Mouse (Mus musculus) MEL (cell line): ENCODE results near the gene Zpr1. TPM values are rescaled to one million over a fixed set of nuclear protein-coding genes. Genes with fewer than 3 reads are reported as not detected.

Source experiments
- DNase-seq: peaks from one replicate; pipeline ENCODE4 v3.0.0; 2011; ENCODE audit warnings: low read depth, low spot score
- H3K27ac ChIP-seq: 2 replicates; pipeline ENCODE4 v1.5.1; 2012; ENCODE audit warnings: low read depth, mild to moderate bottlenecking, control low read depth, low read length, moderate library complexity; ENCODE audit not compliant: control insufficient read depth
- H3K27me3 ChIP-seq, 2 experiments: fragments of 150-350 bp in 1 of 2; sonication (generic) in 1 of 2; 2 replicates each; pipeline ENCODE4 v1.6.1; 2012; ENCODE audit warnings: low read length in 2 of 2, mild to moderate bottlenecking in 2 of 2, improper control_type of control experiment in 1 of 2, moderate library complexity in 1 of 2; ENCODE audit not compliant: insufficient read depth in 2 of 2, control insufficient read depth in 1 of 2
- H3K36me3 ChIP-seq, 2 experiments: 2 replicates each; pipeline ENCODE4 v1.6.1; 2012 to 2014; ENCODE audit warnings: low read length in 2 of 2, improper control_type of control experiment in 1 of 2, inconsistent platforms in 1 of 2, mild to moderate bottlenecking in 1 of 2; ENCODE audit not compliant: insufficient read depth in 2 of 2, control insufficient read depth in 1 of 2
- H3K4me1 ChIP-seq, 2 experiments: fragments of 150-350 bp in 1 of 2; sonication (generic) in 1 of 2; 2 replicates each; pipeline ENCODE4 v1.6.1; 2012; ENCODE audit warnings: low read length in 2 of 2, improper control_type of control experiment in 1 of 2, mild to moderate bottlenecking in 1 of 2; ENCODE audit not compliant: insufficient read depth in 2 of 2, control insufficient read depth in 1 of 2
- H3K4me3 ChIP-seq, 2 experiments: fragments of 150-350 bp in 1 of 2; sonication (generic) in 1 of 2; 2 replicates each; pipeline ENCODE4 v1.5.1; 2012; ENCODE audit warnings: low read depth in 2 of 2, low read length in 2 of 2, mild to moderate bottlenecking in 2 of 2, moderate library complexity in 2 of 2, control low read depth in 1 of 2, improper control_type of control experiment in 1 of 2; ENCODE audit not compliant: control insufficient read depth in 1 of 2, insufficient read depth in 1 of 2
- H3K79me2 ChIP-seq: 2 replicates; pipeline ENCODE4 v1.6.1; 2012; ENCODE audit warnings: mild to moderate bottlenecking, low read length, moderate library complexity; ENCODE audit not compliant: control insufficient read depth, poor library complexity, insufficient read depth
- H3K9ac ChIP-seq: 2 replicates; pipeline ENCODE4 v1.6.1; 2012; ENCODE audit warnings: low read depth, mild to moderate bottlenecking, control low read depth, low read length, moderate library complexity; ENCODE audit not compliant: control insufficient read depth, poor library complexity, severe bottlenecking
- H3K9me3 ChIP-seq: fragments of 150-350 bp; sonication (generic); replicated peaks from 2 replicates; pipeline ENCODE4 v1.6.1; 2012; ENCODE audit warnings: mild to moderate bottlenecking, low read length, improper control_type of control experiment, moderate library complexity; ENCODE audit not compliant: insufficient read depth
- BHLHE40 ChIP-seq: IDR thresholded peaks from 2 replicates; pipeline ENCODE4 v1.6.1; 2012; ENCODE audit warnings: low read depth, mild to moderate bottlenecking, inconsistent platforms, low read length, improper control_type of control experiment, borderline replicate concordance
- CHD1 ChIP-seq: IDR thresholded peaks from 2 replicates; pipeline ENCODE4 v1.6.1; 2012; ENCODE audit warnings: low read depth, mild to moderate bottlenecking, inconsistent platforms, low read length, improper control_type of control experiment
- CHD2 ChIP-seq: IDR thresholded peaks from 2 replicates; pipeline ENCODE4 v1.6.1; 2011; ENCODE audit warnings: low read length, improper control_type of control experiment
- CTCF ChIP-seq, 3 experiments: IDR thresholded peaks in 2 of 3; conservative IDR thresholded peaks in 1 of 3; 2 replicates each; pipeline ENCODE4 v1.5.1; 2011 to 2012; ENCODE audit warnings: low read length in 3 of 3, low read depth in 2 of 3, mild to moderate bottlenecking in 2 of 3, improper control_type of control experiment in 1 of 3, inconsistent platforms in 1 of 3, mixed read lengths in 1 of 3, moderate library complexity in 1 of 3; ENCODE audit not compliant: control insufficient read depth in 1 of 3, insufficient read depth in 1 of 3, poor library complexity in 1 of 3, severe bottlenecking in 1 of 3
- E2F4 ChIP-seq: IDR thresholded peaks from 2 replicates; pipeline ENCODE4 v1.6.1; 2011; ENCODE audit warnings: low read depth, low read length, improper control_type of control experiment, borderline replicate concordance
- EP300 ChIP-seq, 2 experiments: IDR thresholded peaks; 2 replicates each; pipeline ENCODE4 v1.6.1; 2011; ENCODE audit warnings: improper control_type of control experiment in 2 of 2, low read length in 2 of 2, low read depth in 1 of 2, mild to moderate bottlenecking in 1 of 2
- ETS1 ChIP-seq: IDR thresholded peaks from 2 replicates; pipeline ENCODE4 v1.6.1; 2012; ENCODE audit warnings: low read depth, mild to moderate bottlenecking, inconsistent platforms, low read length, improper control_type of control experiment, moderate library complexity
- GATA1 ChIP-seq: IDR thresholded peaks from 2 replicates; pipeline ENCODE4 v1.6.1; 2011; ENCODE audit warnings: low read depth, low read length, improper control_type of control experiment
- HCFC1 ChIP-seq: IDR thresholded peaks from 2 replicates; pipeline ENCODE4 v1.6.1; 2012; ENCODE audit warnings: low read depth, mild to moderate bottlenecking, inconsistent platforms, low read length, improper control_type of control experiment, moderate library complexity
- KAT2A ChIP-seq: conservative IDR thresholded peaks from 2 replicates; pipeline ENCODE4 v1.6.1; 2012; ENCODE audit warnings: low read depth, low read length, improper control_type of control experiment, inconsistent platforms
- MAZ ChIP-seq: IDR thresholded peaks from 2 replicates; pipeline ENCODE4 v1.6.1; 2012; ENCODE audit warnings: low read depth, mild to moderate bottlenecking, inconsistent platforms, low read length, improper control_type of control experiment
- MXI1 ChIP-seq: IDR thresholded peaks from 2 replicates; pipeline ENCODE4 v1.6.1; 2011; ENCODE audit warnings: mild to moderate bottlenecking, low read depth, low read length, improper control_type of control experiment
- MYB ChIP-seq: IDR thresholded peaks from 2 replicates; pipeline ENCODE4 v1.6.1; 2011; ENCODE audit warnings: mild to moderate bottlenecking, low read depth, low read length, improper control_type of control experiment
- MYC ChIP-seq: IDR thresholded peaks from 2 replicates; pipeline ENCODE4 v1.6.1; 2011; ENCODE audit warnings: low read depth, mild to moderate bottlenecking, low read length, improper control_type of control experiment, moderate library complexity
- NELFE ChIP-seq: IDR thresholded peaks from 2 replicates; pipeline ENCODE4 v1.6.1; 2011; ENCODE audit warnings: low read depth, low read length, improper control_type of control experiment
- POLR2A ChIP-seq, 2 experiments: IDR thresholded peaks; 2 replicates each; pipeline ENCODE4 v1.6.1; 2011 to 2012; ENCODE audit warnings: low read length in 2 of 2, mild to moderate bottlenecking in 2 of 2, control low read depth in 1 of 2, improper control_type of control experiment in 1 of 2, low read depth in 1 of 2, moderate library complexity in 1 of 2; ENCODE audit not compliant: control insufficient read depth in 1 of 2, insufficient read depth in 1 of 2, poor library complexity in 1 of 2
- RAD21 ChIP-seq: IDR thresholded peaks from 2 replicates; pipeline ENCODE4 v1.6.1; 2011; ENCODE audit warnings: mild to moderate bottlenecking, low read depth, low read length, improper control_type of control experiment
- RCOR1 ChIP-seq: IDR thresholded peaks from 2 replicates; pipeline ENCODE4 v1.6.1; 2012; ENCODE audit warnings: low read depth, mild to moderate bottlenecking, inconsistent platforms, low read length, improper control_type of control experiment
- SIN3A ChIP-seq: IDR thresholded peaks from 2 replicates; pipeline ENCODE4 v1.6.1; 2012; ENCODE audit warnings: low read length, improper control_type of control experiment, inconsistent platforms
- SMC3 ChIP-seq: IDR thresholded peaks from 2 replicates; pipeline ENCODE4 v1.6.1; 2011; ENCODE audit warnings: low read depth, low read length, improper control_type of control experiment
- TBP ChIP-seq: IDR thresholded peaks from 2 replicates; pipeline ENCODE4 v1.8.0; 2011; ENCODE audit warnings: low read depth, low read length, improper control_type of control experiment
- TCF12 ChIP-seq: IDR thresholded peaks from 2 replicates; pipeline ENCODE4 v1.6.1; 2014; ENCODE audit warnings: low read depth, mild to moderate bottlenecking, inconsistent platforms, low read length, improper control_type of control experiment, moderate library complexity
- USF1 ChIP-seq: IDR thresholded peaks from 2 replicates; pipeline ENCODE4 v1.6.1; 2014; ENCODE audit warnings: low read depth, mild to moderate bottlenecking, inconsistent platforms, low read length, improper control_type of control experiment, moderate library complexity
- USF2 ChIP-seq, 2 experiments: IDR thresholded peaks; 2 replicates each; pipeline ENCODE4 v1.6.1; 2011 to 2012; ENCODE audit warnings: improper control_type of control experiment in 2 of 2, low read length in 2 of 2, borderline replicate concordance in 1 of 2, inconsistent platforms in 1 of 2, low read depth in 1 of 2, mild to moderate bottlenecking in 1 of 2; ENCODE audit not compliant: insufficient read depth in 1 of 2
- ZMIZ1 ChIP-seq: IDR thresholded peaks from 2 replicates; pipeline ENCODE4 v1.6.1; 2012; ENCODE audit warnings: low read depth, mild to moderate bottlenecking, inconsistent platforms, low read length, improper control_type of control experiment, moderate library complexity
- ZNF384 ChIP-seq: IDR thresholded peaks from 2 replicates; pipeline ENCODE4 v1.6.1; 2012; ENCODE audit warnings: low read depth, mild to moderate bottlenecking, inconsistent platforms, low read length, improper control_type of control experiment
- polyA plus RNA-seq, 2 experiments: library from polyadenylated mRNA; stranded (reverse) in 1 of 2; unstranded in 1 of 2; fragments of >175 nt in 1 of 2; fragments of >200 nt in 1 of 2; gene quantifications; 2 replicates each; pipeline versions ENCODE4 v1.2.1 to v1.2.4; 2012; ENCODE audit warnings: low replicate concordance in 2 of 2, low read depth in 1 of 2; ENCODE audit not compliant: insufficient read length in 2 of 2, insufficient read depth in 1 of 2, missing spikeins in 1 of 2
- total RNA-seq: library from RNA; depleted of rRNA; stranded (reverse); fragments of 300-350 nt; gene quantifications from 2 replicates; pipeline ENCODE4 v1.2.3, GENCODE M21; 2012

The Zpr1 gene
- total and polyA plus RNA-seq, 3 experiments = 99.7 to 171 TPM; not detected in 1

GRCm38 (mm10) chr9:46269125-46269524, 3.7 kb upstream of the Zpr1 start:
- H3K79me2 ChIP-seq = peaks cover 12% of the 10 kb centered on the region
- H3K27me3 ChIP-seq = no peaks in the 10 kb centered on the region
- no peak overlapping the region for H3K9ac ChIP-seq
- no peak overlapping the region for H3K4me3 ChIP-seq
- H3K27ac ChIP-seq = no peak overlapping the region
- peaks cover 0 to 9% of the 10 kb centered on the region in 2 experiments; a peak in 2 of 4 replicates for H3K36me3 ChIP-seq
- H3K9me3 ChIP-seq = no peaks in the 10 kb centered on the region
- peaks cover 3 to 6% of the 10 kb centered on the region in 2 experiments; a peak in 3 of 4 replicates for H3K4me1 ChIP-seq
- no peak for DNase-seq
- TF ChIP-seq ETS1 (no peak), TCF12 (no peak), ZMIZ1 (no peak), RCOR1 (no peak), TBP (no peak), NELFE (no peak)

GRCm38 (mm10) chr9:46270782-46271181, 2.1 kb upstream of the Zpr1 start:
- Histone ChIP-seq H3K4me1 (peaks cover 5 to 14% of the 10 kb centered on the region in 2 experiments; a peak in 3 of 4 replicates), H3K27me3 (no peaks in the 10 kb centered on the region), H3K27ac (no peak overlapping the region), H3K9ac (no peak overlapping the region), H3K36me3 (peaks cover 10 to 19% of the 10 kb centered on the region in 2 experiments), H3K4me3 (no peak overlapping the region), H3K9me3 (no peaks in the 10 kb centered on the region), H3K79me2 (peaks cover 24% of the 10 kb centered on the region)
- no peak for TF ChIP-seq ZNF384
- TF ChIP-seq CTCF (IDR thresholded peaks at IDR 0.05 in 2 of 3, conservative IDR thresholded peaks at IDR 0.05 in 1 of 3; ENCODE audit: control insufficient read depth in 1 of 3, insufficient read depth in 1 of 3, low read depth in 2 of 3, low read length in 3 of 3, poor library complexity in 1 of 3, severe bottlenecking in 1 of 3) = no peak
- no peak for TF ChIP-seq TCF12
- no peak for TF ChIP-seq RAD21
- no peak for TF ChIP-seq USF1
- no peak for TF ChIP-seq MYB
- no peak for TF ChIP-seq MXI1
- no peak for TF ChIP-seq POLR2A (IDR thresholded peaks at IDR 0.05; ENCODE audit: control insufficient read depth in 1 of 2, insufficient read depth in 1 of 2, low read depth in 1 of 2, low read length in 2 of 2, poor library complexity in 1 of 2)
- TF ChIP-seq SMC3 = no peak
- TF ChIP-seq E2F4 = no peak
- DNase-seq = no peak

DNA sequence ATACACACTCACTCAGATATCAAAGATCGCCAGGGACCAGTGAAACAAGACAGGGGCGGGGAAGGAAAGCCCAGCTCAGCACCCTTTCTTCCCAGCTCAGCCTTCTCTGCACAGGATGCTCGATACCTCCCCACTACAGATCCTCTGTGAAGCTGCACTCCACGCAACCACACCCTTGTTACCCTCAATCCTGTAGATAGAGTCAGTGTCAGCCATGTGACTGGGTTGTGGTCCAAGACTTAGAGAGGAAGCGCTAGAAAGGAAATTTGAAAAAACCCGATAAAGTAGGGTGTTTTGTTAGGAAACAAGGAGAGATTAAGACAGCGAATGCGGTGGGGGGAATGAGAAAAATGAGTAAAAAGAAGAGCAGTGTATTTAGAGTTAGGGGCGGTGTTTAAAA, 794 bp upstream of the Zpr1 start:
- DNase-seq = peak; percentile 88
- H3K9ac ChIP-seq = peak overlapping the region; percentile 67
- H3K4me3 ChIP-seq = peak overlapping the region; percentile 79 to 89
- peaks cover 27% of the 10 kb centered on the region for H3K79me2 ChIP-seq
- H3K9me3 ChIP-seq = no peaks in the 10 kb centered on the region
- peaks cover 5 to 14% of the 10 kb centered on the region in 2 experiments; a peak in 3 of 4 replicates for H3K4me1 ChIP-seq
- no peaks in the 10 kb centered on the region for H3K27me3 ChIP-seq
- H3K36me3 ChIP-seq = peaks cover 10 to 19% of the 10 kb centered on the region in 2 experiments
- peak overlapping the region; percentile 88 for H3K27ac ChIP-seq
- TF ChIP-seq SIN3A = peak; percentile 76
- peak; percentile 56; the same call in 1 of the 2 replicates for TF ChIP-seq ZNF384
- peak; percentile 75 to 81 for TF ChIP-seq EP300 (IDR thresholded peaks at IDR 0.05; ENCODE audit: low read depth in 1 of 2, low read length in 2 of 2)
- no peak for TF ChIP-seq CHD1
- peak; percentile 70 for TF ChIP-seq TCF12
- TF ChIP-seq MAZ = no peak
- peak; percentile 59; the same call in 1 of the 2 replicates for TF ChIP-seq BHLHE40
- TF ChIP-seq HCFC1 = peak; percentile 66
- TF ChIP-seq NELFE = peak; percentile 19; the same call in 1 of the 2 replicates
- TF ChIP-seq TBP = peak; percentile 58; the same call in 1 of the 2 replicates
- TF ChIP-seq GATA1 = peak; percentile 73
- peak; percentile 83 for TF ChIP-seq RCOR1
- no peak for TF ChIP-seq CHD2
- peak in 1 of 2 experiments; percentile 58; a peak in 1 of 4 replicates for TF ChIP-seq USF2 (IDR thresholded peaks at IDR 0.05; ENCODE audit: borderline replicate concordance in 1 of 2, insufficient read depth in 1 of 2, low read depth in 1 of 2, low read length in 2 of 2)
- peak; percentile 92 for TF ChIP-seq MYC
- no peak for TF ChIP-seq KAT2A
- TF ChIP-seq ZMIZ1 = no peak
